Mouse (Mus musculus) midbrain, embryonic 13.5 days (tissue): ENCODE results near the gene Vdac2. TPM values are rescaled to one million over a fixed set of nuclear protein-coding genes. Genes with fewer than 3 reads are reported as not detected.

Experiments
- ATAC-seq: fragments of 200-750 bp; cut with Nextera tagmentation; 2 replicates; pipeline ENCODE4 v1.8.0; 2017; ENCODE audit warnings: mild to moderate bottlenecking, moderate TSS enrichment, moderate library complexity
- H3K27ac ChIP-seq: fragments of 300-500 bp; sonication (generic); 2 replicates; pipeline ENCODE4 v1.5.1; 2015; ENCODE audit warnings: inconsistent platforms, mild to moderate bottlenecking, moderate library complexity
- H3K27me3 ChIP-seq: fragments of 300-500 bp; sonication (generic); 2 replicates; pipeline ENCODE4 v1.6.1; 2015; ENCODE audit warnings: mild to moderate bottlenecking, inconsistent platforms
- H3K36me3 ChIP-seq: fragments of 300-500 bp; sonication (generic); 2 replicates; pipeline ENCODE4 v1.6.1; 2015; ENCODE audit warnings: mild to moderate bottlenecking, inconsistent platforms
- H3K4me1 ChIP-seq: fragments of 300-500 bp; sonication (generic); replicated peaks from 2 replicates; pipeline ENCODE4 v1.6.1; 2015; ENCODE audit warnings: inconsistent platforms
- H3K4me2 ChIP-seq: fragments of 300-500 bp; sonication (generic); replicated peaks from 2 replicates; pipeline ENCODE4 v1.6.1; 2015; ENCODE audit warnings: moderate library complexity, mild to moderate bottlenecking, inconsistent platforms
- H3K4me3 ChIP-seq: fragments of 300-500 bp; sonication (generic); replicated peaks from 2 replicates; pipeline ENCODE4 v1.5.1; 2015; ENCODE audit warnings: mild to moderate bottlenecking, inconsistent platforms
- H3K9ac ChIP-seq: fragments of 300-500 bp; sonication (generic); replicated peaks from 2 replicates; pipeline ENCODE4 v1.6.1; 2015; ENCODE audit warnings: mild to moderate bottlenecking, inconsistent platforms
- H3K9me3 ChIP-seq: fragments of 300-500 bp; sonication (generic); 2 replicates; pipeline ENCODE4 v1.6.1; 2016; ENCODE audit warnings: mild to moderate bottlenecking, inconsistent platforms
- WGBS: fragments of 180-500 bp; shearing (Covaris S2); methylation state at CpG from one replicate; pipeline ENCODE4 v1.1.7; 2015; 5-methylcytosine and 5-hydroxymethylcytosine counted together
- polyA plus RNA-seq: library from polyadenylated mRNA; unstranded; fragments of >200 nt; fragmentation: Nextera tagmentation; extraction: Ambion mirVana; gene quantifications from 2 replicates; pipeline ENCODE4 v1.2.1, GENCODE M21; 2015

The Vdac2 gene
- polyA plus RNA-seq, 1 experiment from 2014 or later: 266 TPM

DNA sequence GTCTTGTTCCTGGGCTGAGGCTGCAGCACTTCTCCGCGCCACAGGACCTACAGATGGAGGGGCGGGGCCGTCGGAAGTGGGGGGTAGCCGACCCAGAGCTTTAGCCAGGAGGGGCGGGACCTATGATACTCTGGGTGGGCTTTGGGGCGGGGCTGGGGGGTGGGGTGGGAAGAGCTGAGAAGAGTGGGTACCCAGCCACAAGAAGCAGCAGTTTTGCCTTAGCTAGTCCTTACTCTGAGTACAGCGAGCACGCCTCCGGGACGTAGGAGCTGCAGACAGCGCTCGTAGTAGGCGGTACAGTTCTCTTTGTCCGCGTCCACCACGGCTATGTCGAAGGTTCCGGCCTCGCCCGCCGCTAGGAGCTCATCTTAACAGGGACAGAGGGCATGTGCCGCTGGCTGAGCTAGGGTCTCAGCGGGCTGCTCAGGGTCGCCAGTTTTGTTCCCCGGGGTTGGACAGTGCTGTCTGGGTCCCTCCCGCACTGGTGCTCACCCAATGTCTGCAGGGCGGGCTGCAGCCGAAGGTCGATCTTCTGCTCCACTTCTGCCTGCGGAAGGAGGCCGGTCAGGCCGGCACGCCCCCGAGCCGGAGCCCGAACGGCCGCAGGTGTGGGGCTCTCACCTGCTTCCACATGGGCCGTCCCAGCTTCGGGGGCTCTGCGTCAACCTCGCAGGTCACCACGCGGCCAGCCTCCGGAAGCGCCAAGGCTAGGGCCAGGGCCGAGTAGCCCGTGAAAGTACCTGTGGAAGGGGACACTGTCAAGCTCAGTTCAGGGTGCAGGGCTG is 22.5 kb downstream of the Vdac2 start:
- ATAC-seq: peak; percentile 49
- Histone ChIP-seq H3K27ac (peak overlapping the region; percentile 56; the same call in 1 of the 2 replicates), H3K4me2 (peak overlapping the region; percentile 99), H3K9me3 (no peaks in the 10 kb centered on the region), H3K4me3 (peak overlapping the region; percentile 69), H3K36me3 (peaks cover 43% of the 10 kb centered on the region), H3K4me1 (peaks cover 18% of the 10 kb centered on the region), H3K9ac (peak overlapping the region; percentile 76), H3K27me3 (no peaks in the 10 kb centered on the region)
- WGBS: under 1% methylated on average over 50 of the region's 50 CpGs

DNA sequence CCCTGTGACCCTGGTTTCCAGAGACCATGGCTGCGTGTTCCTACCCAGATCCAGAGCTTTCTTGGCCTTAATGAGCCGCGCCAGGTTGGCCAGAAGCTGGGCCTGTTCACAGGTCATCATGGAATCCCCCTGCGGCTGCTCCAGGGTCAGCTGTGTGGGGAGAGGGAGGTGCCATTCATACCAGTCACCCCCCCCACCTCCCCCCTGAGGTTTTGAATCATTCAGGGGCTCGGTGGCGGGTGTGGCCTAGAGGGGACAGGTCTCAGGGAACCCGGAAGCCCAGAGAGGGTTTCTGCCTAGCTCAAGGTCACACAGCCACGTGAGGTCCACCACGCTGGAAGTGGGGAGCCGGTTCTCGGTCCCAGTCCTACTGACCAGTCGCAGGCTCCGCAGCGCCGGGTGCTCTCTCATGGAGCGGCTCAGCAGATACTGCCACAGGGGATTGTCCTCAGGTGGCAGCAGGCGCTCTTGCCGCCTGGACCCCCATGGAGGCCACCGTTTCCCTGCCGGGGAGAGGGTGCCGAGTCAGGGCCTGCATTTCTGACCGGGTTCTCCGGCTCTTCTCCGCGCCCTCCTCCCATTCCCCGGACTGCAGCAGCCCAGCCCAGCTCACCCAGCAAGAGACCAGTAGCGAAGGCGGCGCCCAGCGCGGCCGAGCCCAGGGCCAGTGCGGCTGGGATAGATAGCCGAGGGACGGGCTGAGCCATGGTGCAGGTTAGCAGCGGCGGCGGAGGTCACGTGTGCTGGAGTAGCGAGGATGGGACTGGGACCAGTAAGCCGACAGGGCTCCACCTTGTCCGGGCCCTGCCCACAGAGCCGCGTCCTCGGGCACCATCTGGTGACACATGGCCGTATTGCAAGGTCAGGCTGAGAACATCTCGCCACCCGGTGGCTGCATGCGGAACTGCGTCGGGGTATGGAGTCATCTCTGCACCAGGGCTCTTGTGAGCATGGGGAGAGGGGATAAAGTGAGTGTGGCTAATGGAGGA is 23.4 kb downstream of the Vdac2 start, which contains the start of gene Comtd1:
TSS of gene Comtd1 (minus strand) at position 812 of the 989 bp plus-strand sequence.
- Histone ChIP-seq H3K9me3 (no peaks in the 10 kb centered on the region), H3K4me3 (peak within 1 kb of the TSS; percentile 69), H3K36me3 (peaks cover 35% of the 10 kb centered on the region), H3K27ac (peak within 1 kb of the TSS; percentile 56), H3K4me1 (peaks cover 18% of the 10 kb centered on the region), H3K4me2 (peak within 1 kb of the TSS; percentile 99), H3K9ac (peak within 1 kb of the TSS; percentile 76), H3K27me3 (no peaks in the 10 kb centered on the region)
- ATAC-seq: peak; percentile 94
- WGBS: under 1% methylated on average over 50 of the region's 51 CpGs

DNA sequence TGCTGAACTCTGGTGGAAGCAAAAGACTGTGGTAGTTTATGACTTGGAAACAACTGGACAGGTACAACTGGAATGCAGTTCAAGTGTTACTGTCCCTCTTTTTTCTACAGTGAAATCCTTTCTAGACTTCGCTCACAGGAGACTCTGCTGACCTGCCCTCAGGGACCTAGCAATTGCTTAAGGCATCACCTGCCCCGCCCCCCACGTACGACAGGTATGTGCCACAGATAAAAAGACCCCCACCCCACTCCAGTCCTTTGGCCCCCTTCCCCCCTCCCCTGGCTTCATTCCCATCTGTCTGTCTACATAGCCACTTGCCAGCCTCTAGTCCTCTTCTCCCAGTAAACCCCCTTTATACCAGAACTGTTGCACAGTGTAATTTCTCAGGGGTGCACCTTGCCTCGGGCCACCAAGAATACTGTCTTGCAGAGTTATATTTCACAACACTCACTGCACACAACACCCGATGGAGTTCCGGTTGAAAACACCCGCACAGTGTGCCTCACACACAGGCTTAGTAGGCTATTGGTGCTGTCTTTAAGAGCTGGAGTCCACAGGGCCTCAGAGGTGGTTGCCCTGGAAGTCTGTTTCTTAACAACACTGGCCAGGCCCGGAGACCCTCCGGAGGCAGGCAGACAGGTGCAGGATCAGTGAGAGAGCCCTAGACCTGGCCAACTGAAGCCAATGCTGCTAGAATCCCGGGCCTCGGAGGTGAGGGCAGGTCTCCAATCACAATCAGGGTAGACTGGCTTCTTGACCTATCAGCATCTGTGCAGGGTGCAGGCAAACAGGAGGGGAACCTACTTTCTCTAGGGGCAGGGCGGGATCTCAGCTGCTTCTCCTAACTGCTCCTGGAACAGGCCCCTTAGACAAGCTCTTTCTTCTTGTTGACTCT is 24.7 kb downstream of the Vdac2 start:
- 89% methylated on average over 13 of the region's 13 CpGs for WGBS
- H3K9ac ChIP-seq: no peak overlapping the region
- no peak overlapping the region for H3K27ac ChIP-seq
- H3K4me2 ChIP-seq: no peak overlapping the region
- ATAC-seq: no peak
- H3K4me1 ChIP-seq: peaks cover 25% of the 10 kb centered on the region
- H3K36me3 ChIP-seq: peaks cover 21% of the 10 kb centered on the region
- H3K9me3 ChIP-seq: no peaks in the 10 kb centered on the region
- no peaks in the 10 kb centered on the region for H3K27me3 ChIP-seq
- no peak overlapping the region for H3K4me3 ChIP-seq

DNA sequence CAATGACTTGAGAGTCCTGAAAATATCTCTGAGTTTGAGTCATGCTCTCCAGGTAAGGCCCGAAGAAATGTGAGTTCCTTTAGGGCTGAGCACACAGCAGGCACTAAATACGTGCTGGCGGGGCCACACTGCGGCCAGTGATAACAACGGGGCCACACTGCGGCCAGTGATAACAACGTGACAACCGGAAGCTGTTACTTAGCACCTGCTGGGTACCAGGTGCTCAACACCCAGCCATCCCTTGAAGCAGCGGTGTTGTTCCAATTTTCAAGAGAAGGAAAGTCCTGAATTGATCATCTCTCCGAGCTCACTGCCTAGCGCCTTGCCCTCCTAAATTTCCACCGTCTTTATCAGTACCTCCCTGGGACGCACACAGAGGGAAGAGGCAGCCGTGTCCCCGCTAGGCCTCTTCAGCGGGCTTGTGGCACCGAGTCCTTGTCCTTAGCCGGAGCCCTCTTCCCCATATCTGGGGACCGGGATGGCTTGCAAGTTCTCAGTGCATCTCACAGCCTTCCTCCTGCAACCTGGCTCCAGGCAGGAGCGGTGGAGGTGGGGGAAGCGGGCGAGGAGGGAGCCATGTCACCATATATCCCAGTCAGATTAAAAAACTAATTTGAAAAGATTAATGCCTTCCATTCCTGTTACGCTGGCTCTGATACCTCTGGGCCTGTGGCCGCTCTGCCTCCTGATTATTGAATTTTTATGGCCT is 25.5 kb downstream of the Vdac2 start:
- Histone ChIP-seq H3K4me2 (no peak overlapping the region), H3K4me1 (peaks cover 25% of the 10 kb centered on the region), H3K4me3 (no peak overlapping the region), H3K9me3 (no peaks in the 10 kb centered on the region), H3K27me3 (no peaks in the 10 kb centered on the region), H3K27ac (no peak overlapping the region), H3K9ac (no peak overlapping the region), H3K36me3 (peaks cover 13% of the 10 kb centered on the region)
- WGBS: 86% methylated on average over 24 of the region's 24 CpGs
- ATAC-seq: no peak

DNA sequence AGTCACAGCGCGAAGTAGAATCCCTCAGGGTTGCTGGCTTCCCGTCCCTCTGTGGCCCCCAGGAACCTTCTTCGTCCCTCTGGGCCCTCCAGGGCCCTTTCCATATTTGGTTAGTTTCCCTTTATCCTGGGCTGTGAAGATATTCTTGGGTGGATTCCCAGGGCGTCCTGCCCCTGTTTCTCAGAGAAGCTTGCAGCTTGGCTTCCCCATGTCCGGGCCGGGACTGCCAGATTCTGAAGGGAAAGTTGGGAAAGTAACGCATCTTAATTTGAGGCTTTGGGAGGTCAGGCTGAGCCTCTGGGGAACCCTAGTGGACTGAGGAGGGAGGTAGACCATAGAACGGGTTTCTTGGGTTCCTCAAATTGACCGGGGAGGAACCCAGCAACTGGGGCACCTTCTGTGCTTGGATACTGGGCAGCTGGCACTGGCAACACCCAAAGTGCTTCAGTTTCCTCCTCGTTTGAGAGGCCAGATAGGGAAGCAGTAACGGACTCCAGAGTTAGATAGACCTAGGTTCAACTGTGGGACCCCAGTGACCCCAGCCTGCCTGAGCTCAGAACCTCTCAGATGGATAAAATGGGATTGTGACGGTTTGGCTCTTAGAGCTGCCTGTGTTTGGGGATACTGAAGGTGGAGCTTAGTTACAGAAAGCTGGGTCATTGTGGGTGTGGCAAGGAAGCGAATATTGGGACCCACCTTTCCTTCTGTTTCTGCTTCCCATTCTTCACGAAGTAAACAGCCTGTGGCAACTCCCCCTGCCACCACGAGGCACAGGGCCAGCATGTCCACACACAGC is 27.2 kb downstream of the Vdac2 start:
- Histone ChIP-seq H3K27me3 (no peaks in the 10 kb centered on the region), H3K9ac (no peak overlapping the region), H3K4me1 (peaks cover 19% of the 10 kb centered on the region), H3K9me3 (no peaks in the 10 kb centered on the region), H3K4me3 (no peak overlapping the region), H3K4me2 (no peak overlapping the region), H3K36me3 (no peaks in the 10 kb centered on the region), H3K27ac (no peak overlapping the region)
- no peak for ATAC-seq
- WGBS: 85% methylated on average over 16 of the region's 16 CpGs

DNA sequence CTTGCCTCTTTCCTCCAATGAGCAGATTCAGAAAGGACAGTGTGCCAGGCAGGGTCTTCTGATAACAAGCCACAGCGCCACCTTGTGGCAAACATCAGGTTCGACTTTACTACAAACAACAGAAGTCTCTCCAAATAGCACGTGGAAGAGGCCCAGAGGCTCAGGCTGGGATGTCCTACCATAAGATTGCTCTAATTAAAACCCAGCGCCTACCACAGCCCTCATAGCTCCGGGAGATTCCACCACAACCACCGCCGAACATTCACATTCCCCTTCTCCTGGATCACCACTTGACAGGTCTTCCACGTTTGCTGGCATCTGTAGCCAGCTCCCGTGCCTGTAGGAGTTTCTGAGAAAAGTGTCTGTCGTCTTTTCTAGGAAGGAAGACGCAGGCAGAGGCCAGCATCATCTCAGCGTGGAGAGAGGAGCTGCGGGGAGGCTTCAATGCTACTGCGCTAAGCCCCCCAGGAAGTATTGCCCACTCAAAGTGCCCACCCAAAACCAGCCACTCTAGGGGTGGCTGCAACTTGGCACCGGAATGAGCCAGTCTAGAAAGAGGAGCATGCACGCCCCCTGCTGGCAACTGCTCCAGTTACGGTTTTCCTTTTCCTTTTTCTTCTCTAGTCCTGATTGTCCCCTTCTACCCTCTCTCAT is 28.5 kb downstream of the Vdac2 start:
- no peak overlapping the region for H3K9ac ChIP-seq
- 7% methylated on average over 17 of the region's 17 CpGs for WGBS
- H3K4me1 ChIP-seq: peaks cover 7% of the 10 kb centered on the region
- ATAC-seq: peak; percentile 38
- no peaks in the 10 kb centered on the region for H3K9me3 ChIP-seq
- H3K4me3 ChIP-seq: peak overlapping the region; percentile 8; the same call in 1 of the 2 replicates
- 0 out of 2 replicates have a peak overlapping the region, but pooled peaks have one; percentile 32 for H3K27ac ChIP-seq
- H3K36me3 ChIP-seq: no peaks in the 10 kb centered on the region
- peak overlapping the region; percentile 43 for H3K4me2 ChIP-seq
- no peaks in the 10 kb centered on the region for H3K27me3 ChIP-seq

DNA sequence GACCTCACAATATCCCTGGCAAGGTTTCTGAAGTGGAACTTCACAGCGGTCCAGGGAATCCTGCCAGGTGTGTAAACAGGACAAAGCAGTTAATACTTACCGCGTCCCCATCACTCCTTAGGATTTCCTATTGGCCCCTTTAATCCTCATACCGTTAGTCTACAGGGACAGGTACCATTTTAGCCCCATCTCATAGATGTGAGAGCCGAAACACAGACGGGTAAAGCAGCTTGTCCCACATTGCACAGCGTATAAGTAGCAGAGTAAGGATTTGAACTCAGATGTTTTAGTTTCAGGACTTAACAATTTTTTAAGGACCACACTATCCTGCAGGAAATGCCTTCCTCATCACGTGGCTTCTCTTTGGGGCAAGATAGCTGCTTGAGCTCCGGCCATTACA is 29.2 kb downstream of the Vdac2 start:
- Histone ChIP-seq H3K4me3 (no peak overlapping the region), H3K36me3 (no peaks in the 10 kb centered on the region), H3K27ac (no peak overlapping the region), H3K9ac (no peak overlapping the region), H3K4me1 (peaks cover 7% of the 10 kb centered on the region), H3K27me3 (no peaks in the 10 kb centered on the region), H3K9me3 (no peaks in the 10 kb centered on the region), H3K4me2 (no peak overlapping the region)
- 86% methylated on average over 9 of the region's 9 CpGs for WGBS
- ATAC-seq: no peak

DNA sequence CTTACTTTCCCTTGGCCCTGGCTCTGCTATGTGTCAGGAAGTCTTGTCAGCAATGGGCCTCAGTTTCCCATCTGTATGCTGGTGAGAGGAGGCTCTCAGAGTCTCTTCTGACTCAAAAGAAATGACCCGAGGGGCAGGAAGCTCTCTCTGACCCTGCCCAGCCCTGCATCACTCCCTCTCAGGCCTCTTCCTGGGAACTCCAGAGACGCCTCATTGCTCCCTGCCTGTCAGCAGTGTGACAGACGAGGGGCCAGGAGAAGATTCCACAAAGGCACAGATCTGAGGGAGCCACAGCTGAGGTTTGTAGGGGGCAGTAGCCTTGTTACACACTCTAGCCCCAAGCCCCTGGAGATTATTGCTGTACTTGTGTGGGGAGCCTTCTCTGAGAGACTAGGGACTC is 30.9 kb downstream of the Vdac2 start:
- H3K9ac ChIP-seq: no peak overlapping the region
- H3K4me3 ChIP-seq: no peak overlapping the region
- H3K4me1 ChIP-seq: peaks cover 7% of the 10 kb centered on the region
- no peak overlapping the region for H3K27ac ChIP-seq
- no peaks in the 10 kb centered on the region for H3K36me3 ChIP-seq
- no peak for ATAC-seq
- 32% methylated on average over 3 of the region's 3 CpGs for WGBS
- H3K9me3 ChIP-seq: no peaks in the 10 kb centered on the region
- no peaks in the 10 kb centered on the region for H3K27me3 ChIP-seq
- no peak overlapping the region for H3K4me2 ChIP-seq

DNA sequence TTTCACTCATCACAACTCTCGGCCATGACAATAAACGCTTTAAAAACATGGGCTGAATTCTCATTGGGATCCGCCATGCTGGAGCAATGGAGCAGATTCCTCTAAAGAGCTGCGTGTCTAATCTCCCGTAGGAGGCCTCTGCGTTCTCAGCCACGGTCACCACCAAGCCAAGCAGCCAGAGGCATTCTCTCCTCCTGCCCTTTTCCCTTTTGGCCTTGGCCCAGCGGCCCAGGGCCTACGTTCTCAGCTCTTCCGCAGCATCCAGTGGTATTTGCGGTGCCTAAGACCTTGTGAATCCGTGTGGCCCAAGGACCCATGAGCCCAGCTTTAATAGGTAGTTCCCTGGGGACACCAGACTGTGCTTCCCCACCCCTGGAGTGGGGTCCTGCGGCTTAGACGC is 31.8 kb downstream of the Vdac2 start:
- Histone ChIP-seq H3K9me3 (no peaks in the 10 kb centered on the region), H3K4me2 (no peak overlapping the region), H3K27me3 (no peaks in the 10 kb centered on the region), H3K9ac (no peak overlapping the region), H3K4me3 (no peak overlapping the region), H3K4me1 (peaks cover 7% of the 10 kb centered on the region), H3K27ac (no peak overlapping the region), H3K36me3 (no peaks in the 10 kb centered on the region)
- WGBS: 76% methylated on average over 14 of the region's 14 CpGs
- no peak for ATAC-seq

DNA sequence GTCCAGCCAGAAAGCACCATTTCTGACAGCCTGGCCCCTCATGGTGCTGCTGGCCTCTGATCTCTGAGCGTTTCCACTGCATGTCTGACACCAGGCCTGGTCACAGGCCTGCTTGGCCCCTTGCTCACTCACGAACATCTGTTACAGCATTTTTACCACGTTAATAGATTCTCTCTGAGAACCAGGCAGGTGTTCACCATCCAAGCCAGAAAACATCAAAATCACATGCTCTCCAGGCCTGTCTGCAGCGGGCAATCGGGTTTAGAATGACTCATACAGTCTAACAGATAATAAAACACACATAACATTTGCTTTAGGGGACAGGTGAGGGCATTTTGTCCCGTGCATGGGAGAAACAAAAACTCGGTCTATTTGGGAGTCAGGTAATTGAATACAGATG is 41.3 kb downstream of the Vdac2 start:
- Histone ChIP-seq H3K27ac (no peak overlapping the region), H3K4me3 (no peak overlapping the region), H3K4me2 (no peak overlapping the region), H3K36me3 (no peaks in the 10 kb centered on the region), H3K27me3 (no peaks in the 10 kb centered on the region), H3K9me3 (no peaks in the 10 kb centered on the region), H3K4me1 (no peaks in the 10 kb centered on the region), H3K9ac (no peak overlapping the region)
- ATAC-seq: no peak
- WGBS: 79% methylated on average over 7 of the region's 7 CpGs
